ENCODE assay signal across 7 mouse cellular contexts in the genomic region with DNA sequence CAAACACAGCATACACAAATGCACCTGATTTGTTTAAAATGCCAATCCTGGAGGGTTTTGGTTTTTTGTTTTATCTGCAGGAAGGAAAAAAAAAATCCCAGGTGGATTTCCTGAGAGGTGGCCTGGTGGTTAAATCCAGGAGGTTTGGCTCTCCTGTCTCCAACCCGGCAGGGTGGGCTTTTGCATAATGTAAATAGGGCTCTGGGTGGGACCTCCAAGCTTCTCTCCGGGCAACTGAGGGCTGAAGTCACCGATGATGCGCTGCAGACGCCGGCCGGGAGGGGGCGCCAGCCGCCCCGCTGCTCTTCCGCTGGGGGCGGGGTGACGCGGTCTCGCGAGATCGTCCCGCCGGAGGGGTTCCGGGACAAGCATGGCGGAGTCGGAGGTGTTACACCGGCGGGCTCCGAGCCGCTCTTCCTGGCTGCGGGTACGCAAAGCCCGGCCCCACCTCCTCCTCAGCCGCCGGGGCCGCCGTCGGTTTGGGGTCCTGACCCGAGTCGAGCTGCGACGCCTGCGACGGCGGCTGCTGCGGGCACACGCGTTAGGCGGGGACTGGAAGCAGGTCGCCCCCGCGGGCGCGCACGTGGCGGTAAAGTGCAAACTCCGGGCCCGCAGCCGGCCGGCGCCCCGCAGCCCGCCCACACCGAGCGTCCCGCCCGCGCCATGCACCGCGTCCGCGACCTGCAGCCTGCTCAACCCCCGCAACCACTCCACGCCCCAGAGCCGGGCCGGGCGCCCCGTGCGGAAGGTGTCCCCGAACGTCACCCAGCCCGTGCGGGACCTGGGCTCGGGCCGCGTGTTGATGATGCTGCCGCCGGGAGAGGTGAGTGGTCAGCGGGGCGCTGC. TPM values are rescaled to one million over a fixed set of nuclear protein-coding genes. Genes with fewer than 3 reads are reported as not detected.
DNase-seq lines count a peak whose midpoint lies in the region; ATAC-seq lines count a peak whose summit lies in the region.

Gene Nol9, plus strand, starts transcription at position 337 of the 846 bp plus-strand sequence.

- no peaks in the 10 kb centered on the region for H3K9me3 ChIP-seq in embryonic facial prominence, embryonic 10.5 days
- no peaks in the 10 kb centered on the region for H3K9me3 ChIP-seq in limb, embryonic 10.5 days (replicated peaks)
- no peaks in the 10 kb centered on the region for H3K9me3 ChIP-seq in midbrain, embryonic 13.5 days

- peaks cover 29% of the 10 kb centered on the region for H3K4me1 ChIP-seq in embryonic facial prominence, embryonic 10.5 days
- H3K4me1 ChIP-seq in limb, embryonic 10.5 days, result peaks cover 23% of the 10 kb centered on the region
- peaks cover 19% of the 10 kb centered on the region for H3K4me1 ChIP-seq in midbrain, embryonic 13.5 days (replicated peaks)

- H3K27me3 ChIP-seq in embryonic facial prominence, embryonic 10.5 days (replicated peaks; ENCODE audit: low read depth, poor library complexity, severe bottlenecking), result peaks cover 3% of the 10 kb centered on the region; the same call in 1 of the 2 replicates
- H3K27me3 ChIP-seq in limb, embryonic 10.5 days (ENCODE audit: low read depth, poor library complexity, severe bottlenecking), result no peaks in the 10 kb centered on the region
- H3K27me3 ChIP-seq in midbrain, embryonic 13.5 days, result no peaks in the 10 kb centered on the region

- peak within 1 kb of the TSS; percentile 96 for H3K9ac ChIP-seq in midbrain, embryonic 13.5 days (replicated peaks)

- peak within 1 kb of the TSS; percentile 100 for H3K4me3 ChIP-seq in embryonic facial prominence, embryonic 10.5 days
- peak within 1 kb of the TSS; percentile 84 for H3K4me3 ChIP-seq in limb, embryonic 10.5 days
- peak within 1 kb of the TSS; percentile 100 for H3K4me3 ChIP-seq in midbrain, embryonic 13.5 days (replicated peaks)

- ATAC-seq in granulocyte monocyte progenitor cell, adult 5-6 weeks (replicated peaks; ENCODE audit: poor library complexity, severe bottlenecking), result peak; percentile 92
- peak; percentile 90 for ATAC-seq in midbrain, embryonic 13.5 days

- peaks cover 34% of the 10 kb centered on the region for H3K36me3 ChIP-seq in embryonic facial prominence, embryonic 10.5 days (replicated peaks)
- peaks cover 34% of the 10 kb centered on the region for H3K36me3 ChIP-seq in limb, embryonic 10.5 days
- H3K36me3 ChIP-seq in midbrain, embryonic 13.5 days, result peaks cover 32% of the 10 kb centered on the region

- peak within 1 kb of the TSS; percentile 90 for H3K27ac ChIP-seq in embryonic facial prominence, embryonic 10.5 days (replicated peaks)
- peak within 1 kb of the TSS; percentile 83 for H3K27ac ChIP-seq in limb, embryonic 10.5 days
- no peak within 1 kb of the TSS; the same call in 1 of the 2 replicates for H3K27ac ChIP-seq in midbrain, embryonic 13.5 days

- H3K4me2 ChIP-seq in midbrain, embryonic 13.5 days (replicated peaks), result peak within 1 kb of the TSS; percentile 97

- under 1% methylated on average over 86 of the region's 86 CpGs for WGBS in embryonic facial prominence, embryonic 10.5 days
- WGBS in limb, embryonic 10.5 days, result under 1% methylated on average over 83 of the region's 86 CpGs
- WGBS in midbrain, embryonic 13.5 days, result 1% methylated on average over 72 of the region's 86 CpGs

- DNase-seq in adrenal gland, postnatal 10 days, result peak; percentile 97
- DNase-seq in embryonic facial prominence, embryonic 10.5 days (ENCODE audit: low spot score), result peak; percentile 97
- DNase-seq in kidney, adult 11 months, result peak; percentile 86
- DNase-seq in limb, embryonic 10.5 days (ENCODE audit: low spot score), result peak; percentile 98
- peak; percentile 94 for DNase-seq in spleen, adult 12 weeks (ENCODE audit: low spot score)

RNA-seq across cellular contexts. Expression of gene Nol9, which starts in this region (rescaled TPM):
- 10 to 100 TPM; 20.1 to 20.3 TPM for total RNA-seq in adrenal gland, postnatal 10 days (2021)
- polyA plus RNA-seq in embryonic facial prominence, embryonic 10.5 days (2016; fragmentation: Nextera tagmentation; extraction: Ambion mirVana), result 43.7 and 44.2 TPM in 2 replicates
- total RNA-seq in granulocyte monocyte progenitor cell, adult 5-6 weeks (2014; fragmentation: Nextera tagmentation), result 33.7 and 36.5 TPM in 2 replicates
- total RNA-seq in granulocyte monocyte progenitor cell, adult 5-6 weeks (2017), result 30.7 and 40.0 TPM in 2 replicates
- polyA plus RNA-seq in limb, embryonic 10.5 days (2016; fragmentation: Nextera tagmentation; extraction: Ambion mirVana), result 52.1 and 54.1 TPM in 2 replicates
- polyA plus RNA-seq in midbrain, embryonic 13.5 days (2015; fragmentation: Nextera tagmentation; extraction: Ambion mirVana), result 24.3 and 26.0 TPM in 2 replicates
